Mouse (Mus musculus): ENCODE data around the gene Terb2.

Gene Terb2

GRCm38 (mm10) chr2:122234611-122235288 lies 48.7 kb downstream of the Terb2 start, which contains the start of gene Sord:
Sord (plus strand) TSS chr2:122234749.
- peak; percentile 68 to 69 for DNase-seq

DNA sequence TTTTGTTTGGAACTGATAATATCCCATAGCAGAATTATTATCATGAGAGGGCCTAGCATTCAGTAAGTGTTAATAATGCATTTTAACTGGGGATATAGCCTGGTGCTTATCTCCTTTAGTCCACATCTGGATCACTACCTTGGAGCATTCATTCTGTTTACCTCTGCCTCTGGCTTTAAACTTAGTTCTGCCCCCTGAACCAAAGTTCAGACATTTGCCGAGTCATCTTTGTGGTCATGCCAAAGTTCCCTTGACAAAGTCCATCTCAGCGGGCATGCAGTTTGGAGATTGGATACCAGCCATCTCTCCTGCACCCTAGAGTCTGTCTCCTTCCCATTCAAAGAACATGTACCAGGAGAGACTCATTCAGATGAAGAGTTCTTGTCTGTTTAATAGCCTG lies 49.4 kb downstream of the Terb2 start:
- no peak for DNase-seq

DNA sequence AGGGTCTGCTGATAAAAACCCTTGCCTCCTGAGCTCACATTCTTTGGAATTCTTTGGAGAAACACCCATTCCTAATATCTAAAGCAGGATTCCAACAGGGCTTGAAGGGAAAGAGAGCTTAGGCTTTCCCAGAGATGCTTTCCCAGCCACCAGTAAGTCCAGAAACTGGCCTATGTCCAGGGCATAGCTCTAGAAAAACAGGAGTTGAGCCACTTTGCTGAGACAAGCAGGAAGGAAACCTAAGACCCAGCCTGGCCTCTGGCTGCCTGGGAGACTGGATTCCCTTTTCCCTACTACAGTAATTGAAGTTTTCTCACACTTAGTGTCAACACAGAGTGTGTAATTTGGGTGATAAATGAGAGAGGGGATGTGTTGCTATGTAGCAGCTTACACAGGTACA lies 50.2 kb downstream of the Terb2 start:
- DNase-seq: peak in 1 of 2 experiments; percentile 31

GRCm38 (mm10) chr2:122237891-122238470 lies 51.9 kb downstream of the Terb2 start:
- DNase-seq: peak; percentile 7 to 34

DNA sequence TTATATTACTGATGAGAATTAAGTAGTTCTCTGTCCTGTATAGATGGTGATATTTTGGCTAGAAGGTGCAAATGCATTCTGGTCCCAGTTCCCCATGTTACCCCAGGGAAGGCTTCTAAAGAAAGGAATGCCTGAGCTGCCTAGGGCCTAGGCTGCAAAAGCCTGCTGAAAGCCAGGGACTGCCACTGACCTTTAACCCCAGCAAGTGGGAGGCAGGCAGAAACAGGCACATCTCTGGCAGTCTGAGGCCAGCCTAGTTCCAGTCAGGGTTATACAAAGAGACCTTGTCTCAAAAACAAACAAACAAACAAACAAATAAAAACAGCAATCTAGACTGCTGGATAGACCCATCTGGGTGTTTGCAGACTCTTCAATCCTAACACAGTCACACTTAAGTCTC lies 54.7 kb downstream of the Terb2 start:
- no peak for DNase-seq

- DNase-seq: no peak
Observed at GRCm38 (mm10) chr2:122241226-122241625, 55.2 kb downstream of the Terb2 start.

- DNase-seq: peak in 1 of 2 experiments; percentile 10
Observed at GRCm38 (mm10) chr2:122241935-122242334, 55.9 kb downstream of the Terb2 start.

DNA sequence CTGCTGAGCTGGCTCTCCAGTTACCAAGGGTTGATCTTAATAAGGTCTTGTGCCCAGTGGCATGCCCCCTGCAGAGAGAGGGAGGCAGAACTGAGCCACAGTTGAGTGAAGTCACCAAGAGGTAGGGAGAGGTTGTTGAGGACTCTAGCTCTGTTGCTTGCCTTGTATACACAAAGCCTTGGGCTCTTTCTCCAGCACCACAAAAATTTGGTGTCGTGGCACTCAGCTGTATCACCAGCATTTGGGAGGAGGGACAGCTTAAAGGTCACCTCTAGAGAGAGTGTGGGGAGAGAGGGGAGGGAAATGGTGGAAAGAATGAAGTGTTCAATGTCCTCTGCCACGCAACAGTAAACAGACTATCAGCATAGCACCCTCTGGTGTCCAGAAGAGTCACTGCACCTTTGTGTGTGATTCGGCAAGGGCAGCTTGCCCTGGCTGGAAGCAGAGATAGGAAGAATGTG lies 57.6 kb downstream of the Terb2 start:
- DNase-seq: peak; percentile 68 to 78

DNA sequence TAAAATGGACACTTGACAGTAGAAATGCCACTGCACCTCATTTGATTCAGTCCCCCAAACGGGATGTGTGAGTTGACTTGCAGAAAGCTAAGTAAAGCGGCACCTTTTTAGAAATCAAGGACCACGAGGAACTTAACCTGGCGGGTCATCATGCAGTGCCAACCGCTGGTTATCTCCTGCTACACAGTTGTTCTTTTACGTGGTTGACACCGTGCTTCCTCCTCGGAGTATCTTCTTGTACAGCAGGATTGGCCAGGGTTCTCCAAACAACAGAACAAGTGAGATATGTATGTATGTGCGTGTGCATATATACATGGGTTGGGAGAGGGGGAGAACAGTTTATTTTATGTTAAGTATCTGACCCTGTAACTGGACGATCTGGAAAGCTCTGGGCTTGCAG lies 61.7 kb downstream of the Terb2 start:
- no peak for DNase-seq

DNA sequence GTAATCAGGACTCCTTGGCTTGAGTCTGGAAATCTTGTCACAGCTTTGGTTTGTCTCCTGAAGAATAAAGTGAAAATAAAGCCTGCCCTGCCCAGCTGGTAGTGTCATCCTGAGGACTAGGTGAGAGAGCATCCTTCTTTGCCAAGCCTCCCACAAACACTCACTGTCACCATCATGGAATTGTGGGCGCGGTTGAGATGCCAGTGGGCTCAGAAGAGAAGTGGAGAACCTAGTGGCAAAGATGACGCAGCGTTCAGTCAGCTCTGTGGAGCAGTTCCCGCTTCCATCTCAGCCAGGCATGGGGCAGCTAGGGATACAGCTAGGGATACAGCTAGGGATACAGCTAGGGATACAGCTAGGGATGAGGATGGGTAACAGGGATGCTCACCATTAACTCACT lies 69.9 kb downstream of the Terb2 start:
- DNase-seq: no peak

Measured in lung, adult 18-20 months (tissue).